Mouse (Mus musculus) CH12.LX (cell line): Measurements from ENCODE around the gene Ccdc28b. TPM values are rescaled to one million over a fixed set of nuclear protein-coding genes. Genes with fewer than 3 reads are reported as not detected.

Experiments
- DNase-seq: peaks from one replicate; pipeline ENCODE4 v3.0.0-alpha.2; 2013; ENCODE audit errors: extremely low read depth
- H3K27ac ChIP-seq: 2 replicates; pipeline ENCODE4 v1.5.1; 2012; ENCODE audit warnings: low read depth, mild to moderate bottlenecking, control low read depth, moderate library complexity; ENCODE audit not compliant: insufficient read depth
- H3K27me3 ChIP-seq: replicated peaks from 2 replicates; pipeline ENCODE3; 2012; ENCODE audit warnings: inconsistent platforms
- H3K36me3 ChIP-seq, 2 experiments: replicated peaks in 1 of 2; 2 replicates each; pipeline versions ENCODE3 to v1.6.1; 2012; ENCODE audit warnings: inconsistent platforms in 1 of 2, low read length in 1 of 2, mild to moderate bottlenecking in 1 of 2, mixed read lengths in 1 of 2, moderate library complexity in 1 of 2; ENCODE audit not compliant: control insufficient read depth in 1 of 2, insufficient read depth in 1 of 2
- H3K4me1 ChIP-seq, 2 experiments: 2 replicates each; pipeline ENCODE4 v1.6.1; 2012; ENCODE audit warnings: inconsistent platforms in 1 of 2, moderate library complexity in 1 of 2; ENCODE audit not compliant: insufficient read depth in 2 of 2, control insufficient read depth in 1 of 2
- H3K4me2 ChIP-seq: 2 replicates; pipeline ENCODE4 v1.6.1; 2012; ENCODE audit warnings: low read depth, mild to moderate bottlenecking, control low read depth; ENCODE audit not compliant: poor library complexity, insufficient read depth, severe bottlenecking
- H3K4me3 ChIP-seq, 3 experiments: fragments of 150-350 bp in 1 of 3; sonication (generic) in 1 of 3; replicated peaks in 1 of 3; 2 replicates each; pipeline versions ENCODE3 to v1.5.1; 2011 to 2012; ENCODE audit warnings: low read depth in 2 of 3, low read length in 2 of 3, mild to moderate bottlenecking in 2 of 3, moderate library complexity in 2 of 3, control low read depth in 1 of 3, improper control_type of control experiment in 1 of 3, inconsistent platforms in 1 of 3, mixed read lengths in 1 of 3; ENCODE audit not compliant: poor library complexity in 1 of 3
- H3K79me2 ChIP-seq: replicated peaks from 2 replicates; pipeline ENCODE4 v1.6.1; 2012; ENCODE audit warnings: mild to moderate bottlenecking, moderate library complexity; ENCODE audit not compliant: control insufficient read depth, poor library complexity, insufficient read depth, severe bottlenecking; ENCODE audit errors: extremely low read depth
- H3K9ac ChIP-seq: 2 replicates; pipeline ENCODE4 v1.6.1; 2012; ENCODE audit warnings: low read depth, mild to moderate bottlenecking, control low read depth, moderate library complexity; ENCODE audit not compliant: insufficient read depth
- H3K9me3 ChIP-seq: replicated peaks from 2 replicates; pipeline ENCODE3; 2012; ENCODE audit warnings: low read length, inconsistent platforms, mixed read lengths
- BHLHE40 ChIP-seq: IDR thresholded peaks from 2 replicates; pipeline ENCODE4 v1.6.1; 2011; ENCODE audit warnings: mild to moderate bottlenecking, low read depth, low read length, improper control_type of control experiment
- E2F4 ChIP-seq: IDR thresholded peaks from 2 replicates; pipeline ENCODE4 v1.6.1; 2011; ENCODE audit warnings: low read depth, low read length, improper control_type of control experiment; ENCODE audit not compliant: insufficient replicate concordance
- ELF1 ChIP-seq: IDR thresholded peaks from 2 replicates; pipeline ENCODE4 v1.6.1; 2014; ENCODE audit warnings: low read depth, mild to moderate bottlenecking, inconsistent platforms, low read length, improper control_type of control experiment
- EP300 ChIP-seq: IDR thresholded peaks from 2 replicates; pipeline ENCODE4 v1.6.1; 2011; ENCODE audit warnings: low read length, improper control_type of control experiment
- ETS1 ChIP-seq: conservative IDR thresholded peaks from 2 replicates; pipeline ENCODE4 v1.6.1; 2012; ENCODE audit warnings: low read depth, mild to moderate bottlenecking, inconsistent platforms, low read length, improper control_type of control experiment, moderate library complexity
- HCFC1 ChIP-seq: IDR thresholded peaks from 2 replicates; pipeline ENCODE4 v1.6.1; 2012; ENCODE audit warnings: low read depth, mild to moderate bottlenecking, inconsistent platforms, low read length, improper control_type of control experiment
- IRF4 ChIP-seq: IDR thresholded peaks from 2 replicates; pipeline ENCODE4 v1.6.1; 2014; ENCODE audit warnings: low read depth, mild to moderate bottlenecking, inconsistent platforms, low read length, improper control_type of control experiment
- JUN ChIP-seq: IDR thresholded peaks from 2 replicates; pipeline ENCODE4 v1.6.1; 2011; ENCODE audit warnings: low read depth, mild to moderate bottlenecking, low read length, improper control_type of control experiment, moderate library complexity; ENCODE audit not compliant: insufficient read depth
- JUND ChIP-seq: conservative IDR thresholded peaks from 2 replicates; pipeline ENCODE4 v1.6.1; 2011; ENCODE audit warnings: low read depth, low read length, improper control_type of control experiment
- KAT2A ChIP-seq: IDR thresholded peaks from 2 replicates; pipeline ENCODE4 v1.6.1; 2012; ENCODE audit warnings: low read length, improper control_type of control experiment, inconsistent platforms; ENCODE audit not compliant: insufficient replicate concordance
- MEF2A ChIP-seq: IDR thresholded peaks from 2 replicates; pipeline ENCODE4 v1.6.1; 2014; ENCODE audit warnings: low read depth, mild to moderate bottlenecking, inconsistent platforms, low read length, improper control_type of control experiment, borderline replicate concordance
- NRF1 ChIP-seq: IDR thresholded peaks from 2 replicates; pipeline ENCODE4 v1.6.1; 2014; ENCODE audit warnings: low read depth, mild to moderate bottlenecking, inconsistent platforms, low read length, improper control_type of control experiment, moderate library complexity
- PAX5 ChIP-seq: IDR thresholded peaks from 2 replicates; pipeline ENCODE4 v1.6.1; 2012; ENCODE audit warnings: low read length, inconsistent platforms, mixed read lengths
- POLR2A ChIP-seq: IDR thresholded peaks from 2 replicates; pipeline ENCODE4 v1.6.1; 2011; ENCODE audit warnings: low read depth, mild to moderate bottlenecking, improper control_type of control experiment, low read length
- POLR2AphosphoS2 ChIP-seq: IDR thresholded peaks from 2 replicates; pipeline ENCODE4 v1.6.1; 2011; ENCODE audit warnings: low read depth, low read length, improper control_type of control experiment
- RCOR1 ChIP-seq: conservative IDR thresholded peaks from 2 replicates; pipeline ENCODE4 v1.6.1; 2012; ENCODE audit warnings: low read depth, mild to moderate bottlenecking, inconsistent platforms, low read length, improper control_type of control experiment
- SIN3A ChIP-seq: IDR thresholded peaks from 2 replicates; pipeline ENCODE4 v1.6.1; 2012; ENCODE audit warnings: low read length, improper control_type of control experiment, inconsistent platforms
- SMC3 ChIP-seq: IDR thresholded peaks from 2 replicates; pipeline ENCODE4 v1.6.1; 2011; ENCODE audit warnings: low read depth, low read length, improper control_type of control experiment
- TBP ChIP-seq: conservative IDR thresholded peaks from 2 replicates; pipeline ENCODE4 v1.6.1; 2011; ENCODE audit warnings: low read depth, low read length, improper control_type of control experiment
- TCF12 ChIP-seq: IDR thresholded peaks from 2 replicates; pipeline ENCODE4 v1.6.1; 2014; ENCODE audit warnings: low read depth, mild to moderate bottlenecking, inconsistent platforms, low read length, improper control_type of control experiment
- UBTF ChIP-seq: IDR thresholded peaks from 2 replicates; pipeline ENCODE4 v1.6.1; 2012; ENCODE audit warnings: low read depth, mild to moderate bottlenecking, inconsistent platforms, low read length, improper control_type of control experiment, moderate library complexity
- USF1 ChIP-seq: IDR thresholded peaks from 2 replicates; pipeline ENCODE4 v1.6.1; 2014; ENCODE audit warnings: low read depth, mild to moderate bottlenecking, inconsistent platforms, low read length, improper control_type of control experiment
- USF2 ChIP-seq: conservative IDR thresholded peaks from 2 replicates; pipeline ENCODE4 v1.6.1; 2011; ENCODE audit warnings: low read depth, low read length, improper control_type of control experiment
- ZMIZ1 ChIP-seq: IDR thresholded peaks from 2 replicates; pipeline ENCODE4 v1.6.1; 2012; ENCODE audit warnings: low read depth, mild to moderate bottlenecking, inconsistent platforms, low read length, improper control_type of control experiment
- dilution Hi-C: fragments of 300-500 bp; cut with MboI; formaldehyde crosslinking; loops from 2 replicates; pipeline ENCODE4 v1.14.3; 2020; ENCODE audit warnings: low sequenced_read_pairs; ENCODE audit not compliant: extremely low pct_unique_long_range_greater_than_20kb, extremely low pct_ligation_motif_present
- in situ Hi-C: fragments of 300-500 bp; cut with MboI; formaldehyde crosslinking; loops from 3 replicates; pipeline ENCODE4 v1.14.3; 2019; ENCODE audit warnings: low sequenced_read_pairs, low pct_ligation_motif_present, low pct_unique_long_range_greater_than_20kb, mixed read lengths
- polyA plus RNA-seq: library from polyadenylated mRNA; unstranded; fragments of >175 nt; gene quantifications from 2 replicates; pipeline ENCODE4 v1.2.1, GENCODE M21; 2012; ENCODE audit warnings: low read depth; ENCODE audit not compliant: insufficient read length
- total RNA-seq, 2 experiments: library from RNA; depleted of rRNA; stranded (reverse); fragments of 300-350 nt in 1 of 2; fragments of >200 nt in 1 of 2; gene quantifications; 2 replicates each; pipeline ENCODE4 v1.2.3; 2012 to 2014

Gene Ccdc28b
- total and polyA plus RNA-seq, 3 experiments: 24.0 to 28.0 (median 27.3) TPM

DNA sequence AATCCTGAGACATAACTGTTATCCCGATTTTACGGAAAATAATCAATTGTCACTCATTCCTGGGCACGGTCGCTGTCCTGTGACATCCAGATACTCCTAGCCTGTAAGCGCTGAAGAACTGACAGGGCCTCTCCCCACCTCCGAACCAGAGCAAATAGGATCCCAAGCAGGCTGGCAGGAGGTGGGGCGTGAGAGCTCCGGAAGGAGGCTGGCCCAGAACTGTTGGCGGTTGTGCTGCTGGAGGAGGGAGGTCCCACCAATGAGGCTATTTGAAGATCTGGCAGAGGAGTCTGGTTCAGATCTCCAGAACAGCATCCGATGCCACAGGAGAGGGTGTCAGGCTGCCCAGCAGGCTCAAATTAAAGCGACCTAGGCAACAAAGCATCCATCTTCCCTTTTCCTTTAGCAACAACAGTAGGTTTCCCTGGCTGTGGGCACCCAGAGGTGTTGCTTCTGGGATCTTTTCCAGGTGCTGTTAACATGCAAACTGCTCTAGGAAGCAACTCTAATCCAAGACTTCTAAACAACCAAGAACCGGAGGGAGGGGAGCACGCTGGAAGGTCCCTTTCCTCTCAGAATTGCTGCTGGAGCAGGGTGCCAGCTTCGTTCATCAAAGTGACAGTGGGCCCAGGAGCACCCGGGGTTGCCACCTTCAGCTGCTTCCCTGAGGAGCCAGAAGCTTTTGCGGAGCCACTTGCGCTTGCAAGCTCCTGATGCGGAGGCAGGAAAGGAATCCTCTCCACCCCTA lies 708 bp upstream of the Ccdc28b start:
- dilution Hi-C loops: no loop called here
- H3K4me3 ChIP-seq: peak overlapping the region; percentile 31 to 77 (median 54)
- peak; percentile 93 for DNase-seq
- peak overlapping the region; percentile 29 for H3K27ac ChIP-seq
- no peaks in the 10 kb centered on the region for H3K27me3 ChIP-seq
- peaks cover 35 to 55% of the 10 kb centered on the region in 2 experiments for H3K36me3 ChIP-seq
- peak overlapping the region; percentile 35; the same call in 1 of the 2 replicates for H3K4me2 ChIP-seq
- H3K4me1 ChIP-seq: peaks cover 11 to 63% of the 10 kb centered on the region in 2 experiments
- in situ Hi-C loops: loop anchor here (25.0 kb wide), 1 partner anchor 262 kb away; no protein-coding TSS in a partner anchor
- H3K79me2 ChIP-seq: no peaks in the 10 kb centered on the region
- no peaks in the 10 kb centered on the region for H3K9me3 ChIP-seq
- 0 out of 2 replicates have a peak overlapping the region, but pooled peaks have one; percentile 46 for H3K9ac ChIP-seq
- TF ChIP-seq MEF2A (no peak), ZMIZ1 (no peak), EP300 (no peak), POLR2A (peak; percentile 28), ELF1 (peak; percentile 62), ETS1 (0 out of 2 replicates have a peak, but pooled peaks have one; percentile 6), TBP (no peak), TCF12 (no peak), UBTF (no peak), USF2 (no peak), SIN3A (0 out of 2 replicates have a peak, but pooled peaks have one; percentile 1), POLR2AphosphoS2 (peak; percentile 39; the same call in 1 of the 2 replicates), E2F4 (no peak)

DNA sequence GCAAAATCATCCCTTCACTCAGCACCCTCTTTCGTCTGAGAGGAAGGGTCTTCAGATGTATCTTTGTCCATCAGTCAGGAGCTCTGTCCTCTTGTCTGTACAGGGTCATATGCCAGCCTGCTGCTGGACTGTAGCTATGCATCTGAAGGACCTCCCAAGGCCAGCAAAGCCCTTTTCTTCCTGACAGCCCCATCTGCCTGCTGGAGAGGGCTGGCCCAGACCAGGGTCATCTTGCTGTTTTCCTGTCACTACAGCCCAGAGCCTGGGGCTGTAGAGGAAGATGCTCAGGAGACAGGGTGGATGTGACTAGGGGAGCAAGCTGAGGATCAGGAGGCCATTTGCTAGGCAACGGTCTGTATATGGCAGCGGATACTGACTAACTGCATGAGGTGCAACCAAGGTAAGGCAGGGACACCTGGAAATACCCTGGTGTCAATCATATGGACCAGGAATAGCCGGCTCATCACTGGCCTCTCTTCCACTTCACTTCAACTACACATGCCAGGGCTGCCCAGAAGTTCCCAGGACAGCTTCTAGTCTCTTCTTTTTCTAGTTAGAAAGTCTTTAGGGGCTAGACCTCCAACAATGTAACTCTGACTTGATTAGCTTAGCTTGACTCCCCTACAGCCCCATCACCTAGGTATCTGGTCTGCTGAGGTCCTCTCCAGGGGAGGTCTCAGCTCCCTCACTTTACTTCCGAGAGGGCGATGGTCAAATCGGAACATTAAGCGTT lies 778 bp downstream of the Ccdc28b start:
- peak overlapping the region; percentile 10 for H3K4me2 ChIP-seq
- no peak for DNase-seq
- peaks cover 11 to 67% of the 10 kb centered on the region in 2 experiments for H3K4me1 ChIP-seq
- in situ Hi-C loops (loop anchor here (25.0 kb wide), 1 partner anchor 261 kb away; no protein-coding TSS in a partner anchor), dilution Hi-C loops (no loop called here)
- H3K9me3 ChIP-seq: no peaks in the 10 kb centered on the region
- TF ChIP-seq MEF2A: no peak
- TF ChIP-seq JUND: no peak
- TF ChIP-seq ETS1: no peak
- TF ChIP-seq TBP: no peak
- no peak for TF ChIP-seq SMC3
- no peak for TF ChIP-seq BHLHE40
- no peak for TF ChIP-seq NRF1
- TF ChIP-seq KAT2A: no peak
- no peak for TF ChIP-seq E2F4
- no peak for TF ChIP-seq PAX5
- TF ChIP-seq HCFC1: no peak
- no peak for TF ChIP-seq RCOR1
- TF ChIP-seq JUN: no peak
- no peak for TF ChIP-seq USF2
- TF ChIP-seq IRF4: no peak
- TF ChIP-seq SIN3A: no peak
- no peak for TF ChIP-seq POLR2AphosphoS2
- no peak for TF ChIP-seq USF1
- H3K9ac ChIP-seq: peak overlapping the region; percentile 46; the same call in 1 of the 2 replicates
- H3K27ac ChIP-seq: no peak overlapping the region
- no peaks in the 10 kb centered on the region for H3K79me2 ChIP-seq
- H3K4me3 ChIP-seq: peak overlapping the region in 2 of 3 experiments; percentile 54 to 77
- no peaks in the 10 kb centered on the region for H3K27me3 ChIP-seq
- peaks cover 20 to 40% of the 10 kb centered on the region in 2 experiments for H3K36me3 ChIP-seq
